Mouse (Mus musculus) embryonic facial prominence, embryonic 14.5 days (tissue): ENCODE data around the gene Olfr1417. TPM values are rescaled to one million over a fixed set of nuclear protein-coding genes. Genes with fewer than 3 reads are reported as not detected.

Source experiments
- ATAC-seq: fragments of 200-750 bp; cut with Nextera tagmentation; 2 replicates; pipeline ENCODE4 v1.8.0; 2017; ENCODE audit warnings: low read depth, moderate number of reproducible peaks, moderate TSS enrichment
- DNase-seq: peaks from one replicate; pipeline ENCODE4 v3.0.0-alpha.2; 2015; ENCODE audit warnings: low spot score
- H3K27ac ChIP-seq: fragments of 300-500 bp; sonication (generic); replicated peaks from 2 replicates; pipeline ENCODE4 v1.5.1; 2014; ENCODE audit warnings: low read depth, mild to moderate bottlenecking, low read length, moderate library complexity
- H3K27me3 ChIP-seq: fragments of 300-500 bp; sonication (generic); replicated peaks from 2 replicates; pipeline ENCODE4 v1.6.1; 2014; ENCODE audit warnings: low read length; ENCODE audit not compliant: control insufficient read depth, insufficient read depth
- H3K36me3 ChIP-seq: fragments of 300-500 bp; sonication (generic); 2 replicates; pipeline ENCODE4 v1.6.1; 2014; ENCODE audit warnings: low read length, mixed read lengths; ENCODE audit not compliant: control insufficient read depth, insufficient read depth
- H3K4me1 ChIP-seq: fragments of 300-500 bp; sonication (generic); 2 replicates; pipeline ENCODE4 v1.6.1; 2014; ENCODE audit warnings: antibody characterized with exemption, low read length; ENCODE audit not compliant: control insufficient read depth, insufficient read depth
- H3K4me2 ChIP-seq: fragments of 300-500 bp; sonication (generic); 2 replicates; pipeline ENCODE4 v1.6.1; 2014; ENCODE audit warnings: low read depth, mild to moderate bottlenecking, low read length, moderate library complexity, mixed read lengths
- H3K4me3 ChIP-seq: fragments of 300-500 bp; sonication (generic); 2 replicates; pipeline ENCODE4 v1.5.1; 2014; ENCODE audit warnings: low read depth, mild to moderate bottlenecking, low read length
- H3K9ac ChIP-seq: fragments of 300-500 bp; sonication (generic); 2 replicates; pipeline ENCODE4 v1.6.1; 2014; ENCODE audit warnings: low read depth, mild to moderate bottlenecking, low read length, moderate library complexity, mixed read lengths
- H3K9me3 ChIP-seq: fragments of 300-500 bp; sonication (generic); 2 replicates; pipeline ENCODE4 v1.6.1; 2016; ENCODE audit warnings: low read length; ENCODE audit not compliant: control insufficient read depth
- WGBS: fragments of 180-500 bp; shearing (Covaris S2); extraction: QIAGEN DNeasy Blood & Tissue Kit; methylation state at CpG from one replicate; pipeline ENCODE4 v1.1.7; 2014; 5-methylcytosine and 5-hydroxymethylcytosine counted together
- polyA plus RNA-seq: library from polyadenylated mRNA; unstranded; fragments of >200 nt; fragmentation: Nextera tagmentation; extraction: Ambion mirVana; gene quantifications from 2 replicates; pipeline ENCODE4 v1.2.1, GENCODE M21; 2014

Olfr1417 gene
- polyA plus RNA-seq, 1 experiment from 2014 or later, result not detected

DNA sequence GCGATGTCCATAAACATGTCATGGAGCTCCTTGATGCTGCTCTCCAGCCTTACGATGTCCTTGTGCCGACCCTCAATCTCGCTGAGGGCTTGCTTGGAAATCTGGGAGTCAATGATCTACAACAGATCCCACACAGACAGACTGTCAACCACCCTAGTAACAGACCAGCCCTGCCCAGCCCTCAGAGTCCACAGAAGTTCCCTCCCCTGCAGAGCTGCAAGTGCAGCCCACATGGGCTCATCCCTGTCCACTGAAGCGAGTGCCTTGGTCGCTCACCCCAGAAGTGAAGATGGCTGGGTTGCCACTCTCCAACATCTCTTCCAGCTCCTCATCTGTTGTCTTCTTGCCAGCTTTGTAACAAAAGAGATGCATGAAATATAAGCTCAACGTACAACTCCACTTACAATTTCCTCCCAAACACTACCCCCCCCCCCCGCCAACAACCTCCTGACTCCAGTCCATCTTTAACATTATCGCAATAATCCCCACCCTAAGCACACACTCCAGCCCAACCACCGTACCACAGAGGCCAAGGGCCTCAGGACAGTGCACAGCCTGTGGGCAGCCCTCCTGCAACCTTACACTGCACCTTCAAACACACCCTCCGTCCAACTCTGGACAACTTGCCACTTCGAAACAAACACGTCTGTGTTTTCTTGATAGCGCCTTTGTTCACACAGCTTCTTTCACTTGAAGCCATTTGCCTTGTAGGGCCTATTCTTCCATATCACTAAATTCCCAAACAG, 53.4 kb downstream of the Olfr1417 start:
- H3K27me3 ChIP-seq, result no peaks in the 10 kb centered on the region
- H3K27ac ChIP-seq, result no peak overlapping the region
- no peak for ATAC-seq
- H3K4me3 ChIP-seq, result no peak overlapping the region
- no peaks in the 10 kb centered on the region for H3K36me3 ChIP-seq
- DNase-seq, result no peak
- 91% methylated on average over 14 of the region's 14 CpGs for WGBS
- no peak overlapping the region for H3K4me2 ChIP-seq
- no peak overlapping the region for H3K9ac ChIP-seq
- H3K4me1 ChIP-seq, result no peaks in the 10 kb centered on the region
- no peaks in the 10 kb centered on the region for H3K9me3 ChIP-seq

DNA sequence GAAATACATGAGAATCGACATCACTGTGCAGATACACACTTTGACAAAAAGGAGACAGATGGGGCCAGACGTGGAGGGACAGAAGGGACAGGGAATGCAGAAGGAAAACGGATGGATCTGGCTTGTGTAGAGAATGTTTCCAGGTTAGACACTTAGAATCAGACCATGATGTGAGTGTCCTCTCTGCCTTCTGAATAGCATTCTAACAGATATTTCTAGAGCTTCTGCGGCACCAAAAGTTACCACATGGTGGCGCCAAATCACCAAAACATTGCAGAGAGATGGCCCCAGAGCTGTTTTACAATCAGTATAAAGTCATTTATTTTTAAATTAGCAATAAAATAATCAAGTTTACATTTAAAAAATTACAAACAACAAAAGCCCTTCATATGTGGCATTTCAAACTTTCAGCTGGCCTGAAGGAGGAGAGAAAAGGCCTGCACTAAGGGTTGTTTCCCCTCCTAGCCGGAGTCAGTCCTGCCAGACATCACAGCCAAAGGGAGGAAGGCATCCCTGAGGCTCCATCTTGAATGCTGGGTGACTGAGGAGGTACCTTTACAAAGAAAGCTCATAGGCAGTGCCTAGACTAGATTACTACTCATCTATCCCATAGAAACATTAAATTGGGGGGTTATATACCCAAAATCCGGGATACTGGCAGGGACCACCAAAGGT, 61.7 kb downstream of the Olfr1417 start:
- Histone ChIP-seq H3K27me3 (no peaks in the 10 kb centered on the region), H3K4me1 (no peaks in the 10 kb centered on the region), H3K9ac (no peak overlapping the region), H3K27ac (no peak overlapping the region), H3K4me3 (no peak overlapping the region), H3K4me2 (no peak overlapping the region), H3K36me3 (peaks cover 30% of the 10 kb centered on the region), H3K9me3 (no peaks in the 10 kb centered on the region)
- 59% methylated on average over 7 of the region's 7 CpGs for WGBS
- DNase-seq (peak; percentile 36), ATAC-seq (no peak)

Other genes with a start within 250 kb of the Olfr1417 start
- 7.4 and 9.3 TPM in 2 replicates for gene Ms4a6d, start 234.4 kb downstream of the Olfr1417 start, polyA plus RNA-seq
- 0.94 and 1.6 TPM in 2 replicates for gene Ms4a2, start 215.5 kb downstream of the Olfr1417 start, polyA plus RNA-seq
- 0.36 TPM in 1 of 2 replicates, not detected in the other for gene Ms4a3, start 198.4 kb downstream of the Olfr1417 start, polyA plus RNA-seq
- gene Oosp2, start 178.7 kb downstream of the Olfr1417 start, polyA plus RNA-seq, result not detected in 2 replicates
- not detected in 2 replicates for gene Oosp1, start 148.1 kb downstream of the Olfr1417 start, polyA plus RNA-seq
- not detected in 2 replicates for gene Oosp3, start 142.2 kb downstream of the Olfr1417 start, polyA plus RNA-seq
- gene Gif, start 91.7 kb downstream of the Olfr1417 start, polyA plus RNA-seq, result not detected in 2 replicates
- gene Mrpl16, start 68.8 kb downstream of the Olfr1417 start, polyA plus RNA-seq, result 48.9 and 51.9 TPM in 2 replicates
- gene Stx3, start 19.8 kb downstream of the Olfr1417 start, polyA plus RNA-seq, result 8.7 and 8.8 TPM in 2 replicates
- not detected in 2 replicates for gene Olfr1418, start 21.8 kb upstream of the Olfr1417 start, polyA plus RNA-seq
- not detected in 2 replicates for gene Olfr1419, start 35.9 kb upstream of the Olfr1417 start, polyA plus RNA-seq
- gene Olfr1420, start 47.3 kb upstream of the Olfr1417 start, polyA plus RNA-seq, result 0.19 and 0.22 TPM in 2 replicates
- gene Patl1, start 73.2 kb upstream of the Olfr1417 start, polyA plus RNA-seq, result 18.7 and 19.4 TPM in 2 replicates
- 9.0 and 10.1 TPM in 2 replicates for gene Osbp, start 126.7 kb upstream of the Olfr1417 start, polyA plus RNA-seq
- not detected in 2 replicates for gene Olfr1423, start 202.1 kb upstream of the Olfr1417 start, polyA plus RNA-seq
- not detected in 2 replicates for gene Olfr1424, start 223.5 kb upstream of the Olfr1417 start, polyA plus RNA-seq
- gene Olfr1425, start 238.5 kb upstream of the Olfr1417 start, polyA plus RNA-seq, result not detected in 2 replicates